In genomic region chr5:76477764-76478163, GRCm38 (mm10) we compare ENCODE assay signal across 24 mouse cellular contexts. TPM values are rescaled to one million over a fixed set of nuclear protein-coding genes. Genes with fewer than 3 reads are reported as not detected.
DNase-seq lines count a peak whose midpoint lies in the region; ATAC-seq and TF ChIP-seq lines count a peak whose summit lies in the region.
"Had no signal": no experiment of that assay in that cellular context is flagged by ENCODE, and none has a peak within 500 bp of the region (broad histone marks: within the 10 kb centered on the region; RNA-seq: fewer than 3 reads in every experiment).

No protein-coding gene starts in this region.

- WGBS in forebrain, embryonic 16.5 days = 34% methylated on average over 9 of the region's 9 CpGs
- 42% methylated on average over 9 of the region's 9 CpGs for WGBS in forebrain, embryonic 10.5 days
- 29% methylated on average over 9 of the region's 9 CpGs for WGBS in hindbrain, postnatal 0 days
- WGBS in hindbrain, embryonic 16.5 days = 34% methylated on average over 9 of the region's 9 CpGs

- no peak overlapping the region for H3K27ac ChIP-seq in forebrain, embryonic 16.5 days (ENCODE audit: low read length)
- no peak overlapping the region for H3K27ac ChIP-seq in forebrain, embryonic 10.5 days
- no peak overlapping the region for H3K27ac ChIP-seq in hindbrain, postnatal 0 days
- no peak overlapping the region for H3K27ac ChIP-seq in hindbrain, embryonic 16.5 days (ENCODE audit: low read depth, low read length)
- H3K27ac ChIP-seq: embryonic facial prominence, embryonic 13.5 days; hindbrain, embryonic 10.5 days; intestine, embryonic 15.5 days had no signal

- no peak for DNase-seq in forebrain, embryonic 10.5 days (ENCODE audit: extremely low spot score, low spot score)
- DNase-seq in hindbrain, postnatal 0 days (ENCODE audit: low spot score) = no peak
- DNase-seq in retina, postnatal 1 day = peak; percentile 4
- no peak for DNase-seq in retina, embryonic 14.5 days (ENCODE audit: low spot score)
- no peak for DNase-seq in yolk sac, embryonic 10.5 days (ENCODE audit: low spot score)
- DNase-seq: adrenal gland, adult 2 months; adrenal gland, postnatal 25 days; cerebellum, adult 11-12 months; cerebellum, adult 9-10 months; cerebellum, postnatal 36 days; gastrocnemius, postnatal 10 days; kidney, adult 18-20 months had no signal

- TF ChIP-seq CTCF in hindbrain, postnatal 0 days (IDR thresholded peaks at IDR 0.05; ENCODE audit: low read depth) = no peak

- no peak overlapping the region for H3K9ac ChIP-seq in forebrain, embryonic 16.5 days (replicated peaks; ENCODE audit: low read depth, low read length)
- no peak overlapping the region for H3K9ac ChIP-seq in hindbrain, postnatal 0 days (replicated peaks; ENCODE audit: low read length)
- no peak overlapping the region for H3K9ac ChIP-seq in hindbrain, embryonic 16.5 days (ENCODE audit: low read depth, low read length)
- H3K9ac ChIP-seq: embryonic facial prominence, embryonic 13.5 days; heart, embryonic 12.5 days; intestine, embryonic 15.5 days had no signal

- H3K4me1 ChIP-seq in forebrain, embryonic 16.5 days (replicated peaks; ENCODE audit: control insufficient read depth, insufficient read depth, low read length) = no peaks in the 10 kb centered on the region
- peaks cover 8% of the 10 kb centered on the region; the same call in 1 of the 2 replicates for H3K4me1 ChIP-seq in forebrain, embryonic 10.5 days
- H3K4me1 ChIP-seq in hindbrain, postnatal 0 days (ENCODE audit: insufficient read depth, low read length) = no peaks in the 10 kb centered on the region
- no peaks in the 10 kb centered on the region for H3K4me1 ChIP-seq in hindbrain, embryonic 16.5 days (ENCODE audit: control insufficient read depth, insufficient read depth, low read depth, low read length)
- H3K4me1 ChIP-seq: heart, embryonic 12.5 days; intestine, embryonic 15.5 days had no signal

- no peak overlapping the region for H3K4me3 ChIP-seq in forebrain, embryonic 16.5 days (replicated peaks; ENCODE audit: low read length)
- no peak overlapping the region for H3K4me3 ChIP-seq in forebrain, embryonic 10.5 days
- no peak overlapping the region for H3K4me3 ChIP-seq in hindbrain, postnatal 0 days (ENCODE audit: low read length)
- no peak overlapping the region for H3K4me3 ChIP-seq in hindbrain, embryonic 16.5 days (ENCODE audit: low read length)
- H3K4me3 ChIP-seq: embryonic facial prominence, embryonic 13.5 days; heart, embryonic 12.5 days; hindbrain, embryonic 10.5 days; intestine, embryonic 15.5 days had no signal

- no peaks in the 10 kb centered on the region for H3K27me3 ChIP-seq in forebrain, embryonic 16.5 days (replicated peaks; ENCODE audit: control insufficient read depth, insufficient read depth, low read length)
- H3K27me3 ChIP-seq in forebrain, embryonic 10.5 days (ENCODE audit: poor library complexity, severe bottlenecking) = no peaks in the 10 kb centered on the region
- no peaks in the 10 kb centered on the region for H3K27me3 ChIP-seq in hindbrain, postnatal 0 days (ENCODE audit: insufficient read depth, low read length)
- H3K27me3 ChIP-seq in hindbrain, embryonic 16.5 days (replicated peaks; ENCODE audit: control insufficient read depth, insufficient read depth, low read length) = no peaks in the 10 kb centered on the region
- H3K27me3 ChIP-seq: embryonic facial prominence, embryonic 13.5 days; intestine, embryonic 15.5 days had no signal

- H3K36me3 ChIP-seq in forebrain, embryonic 16.5 days (ENCODE audit: control insufficient read depth, insufficient read depth) = no peaks in the 10 kb centered on the region
- no peaks in the 10 kb centered on the region for H3K36me3 ChIP-seq in forebrain, embryonic 10.5 days (replicated peaks)
- H3K36me3 ChIP-seq in hindbrain, postnatal 0 days (ENCODE audit: insufficient read depth, low read length) = no peaks in the 10 kb centered on the region
- no peaks in the 10 kb centered on the region for H3K36me3 ChIP-seq in hindbrain, embryonic 16.5 days (ENCODE audit: control insufficient read depth, insufficient read depth, low read length)
- H3K36me3 ChIP-seq: embryonic facial prominence, embryonic 13.5 days; heart, embryonic 12.5 days; hindbrain, embryonic 10.5 days; intestine, embryonic 15.5 days had no signal

- ATAC-seq in forebrain, embryonic 16.5 days = peak; percentile 57; the same call in 1 of the 2 replicates
- ATAC-seq in hindbrain, postnatal 0 days = peak; percentile 66; the same call in 1 of the 2 replicates
- ATAC-seq in hindbrain, embryonic 16.5 days = no peak
- ATAC-seq: intestine, embryonic 15.5 days had no signal

- H3K9me3 ChIP-seq in forebrain, embryonic 16.5 days (ENCODE audit: control insufficient read depth, low read length) = no peaks in the 10 kb centered on the region
- H3K9me3 ChIP-seq in forebrain, embryonic 10.5 days = no peaks in the 10 kb centered on the region
- no peaks in the 10 kb centered on the region for H3K9me3 ChIP-seq in hindbrain, postnatal 0 days (ENCODE audit: low read length)
- H3K9me3 ChIP-seq in hindbrain, embryonic 16.5 days (ENCODE audit: control insufficient read depth, low read length) = no peaks in the 10 kb centered on the region
- H3K9me3 ChIP-seq: embryonic facial prominence, embryonic 13.5 days; heart, embryonic 12.5 days; hindbrain, embryonic 10.5 days; intestine, embryonic 15.5 days had no signal

- no peak overlapping the region for H3K4me2 ChIP-seq in forebrain, embryonic 16.5 days (ENCODE audit: low read length)
- no peak overlapping the region for H3K4me2 ChIP-seq in hindbrain, postnatal 0 days (ENCODE audit: low read depth, low read length)
- H3K4me2 ChIP-seq in hindbrain, embryonic 16.5 days (ENCODE audit: low read length) = no peak overlapping the region
- H3K4me2 ChIP-seq: embryonic facial prominence, embryonic 13.5 days; heart, embryonic 12.5 days; intestine, embryonic 15.5 days had no signal

RNA-seq across cellular contexts. Expression of gene Gm7271, which starts 6.1 kb away (rescaled TPM):
- polyA plus RNA-seq in forebrain, embryonic 16.5 days (2015; fragmentation: Nextera tagmentation; extraction: Ambion mirVana) = not detected in 2 replicates
- polyA plus RNA-seq in forebrain, embryonic 10.5 days (2016; fragmentation: Nextera tagmentation; extraction: Ambion mirVana) = not detected in 2 replicates
- not detected in 2 replicates for total RNA-seq in hindbrain, postnatal 0 days (2014; rRNA removed)
- 0.63 and 0.89 TPM in 2 replicates for polyA plus RNA-seq in hindbrain, postnatal 0 days (2015; fragmentation: Nextera tagmentation; extraction: Ambion mirVana)
- polyA plus RNA-seq in hindbrain, embryonic 16.5 days (2015; fragmentation: Nextera tagmentation; extraction: Ambion mirVana) = 0.86 and 1.2 TPM in 2 replicates
- total RNA-seq: adrenal gland, adult 2 months; adrenal gland, postnatal 25 days; ES-E14; gastrocnemius, postnatal 10 days; gastrocnemius, postnatal 4 days; heart, adult 8-10 months; heart, postnatal 25 days had no signal
- polyA plus RNA-seq: adrenal gland, adult 2 months; embryonic facial prominence, embryonic 13.5 days; frontal cortex, adult 2 months; heart, embryonic 12.5 days; heart, embryonic 16.5 days; intestine, embryonic 15.5 days had no signal

RNA-seq across cellular contexts. Expression of gene Exoc1, which starts 51.3 kb away (rescaled TPM):
- polyA plus RNA-seq in forebrain, embryonic 16.5 days (2015; fragmentation: Nextera tagmentation; extraction: Ambion mirVana) = 68.6 and 74.0 TPM in 2 replicates
- 45.6 and 46.8 TPM in 2 replicates for polyA plus RNA-seq in forebrain, embryonic 10.5 days (2016; fragmentation: Nextera tagmentation; extraction: Ambion mirVana)
- total RNA-seq in hindbrain, postnatal 0 days (2014; rRNA removed) = 44.3 and 54.2 TPM in 2 replicates
- 46.1 and 51.6 TPM in 2 replicates for polyA plus RNA-seq in hindbrain, postnatal 0 days (2015; fragmentation: Nextera tagmentation; extraction: Ambion mirVana)
- polyA plus RNA-seq in hindbrain, embryonic 16.5 days (2015; fragmentation: Nextera tagmentation; extraction: Ambion mirVana) = 53.2 and 56.7 TPM in 2 replicates
